Mouse (Mus musculus) stomach, embryonic 15.5 days (tissue): Measurements from ENCODE around the gene Nisch. TPM values are rescaled to one million over a fixed set of nuclear protein-coding genes. Genes with fewer than 3 reads are reported as not detected.
A peak's percentile ranks its signal among the peaks of the same experiment; 100 is the strongest.

Source experiments
- ATAC-seq: fragments of 200-750 bp; cut with Nextera tagmentation; 2 replicates; pipeline ENCODE4 v1.8.0; 2017; ENCODE audit warnings: low read depth, moderate number of reproducible peaks, moderate TSS enrichment; ENCODE audit not compliant: insufficient read depth, low FRiP score
- H3K27ac ChIP-seq: fragments of 300-500 bp; sonication (generic); 2 replicates; pipeline ENCODE4 v1.5.1; 2015; ENCODE audit warnings: mild to moderate bottlenecking, inconsistent platforms
- H3K27me3 ChIP-seq: fragments of 300-500 bp; sonication (generic); replicated peaks from 2 replicates; pipeline ENCODE4 v1.6.1; 2015; ENCODE audit warnings: inconsistent platforms
- H3K36me3 ChIP-seq: fragments of 300-500 bp; sonication (generic); 2 replicates; pipeline ENCODE4 v1.6.1; 2015; ENCODE audit warnings: inconsistent platforms
- H3K4me1 ChIP-seq: fragments of 300-500 bp; sonication (generic); 2 replicates; pipeline ENCODE4 v1.6.1; 2015; ENCODE audit warnings: inconsistent platforms
- H3K4me2 ChIP-seq: fragments of 300-500 bp; sonication (generic); 2 replicates; pipeline ENCODE4 v1.6.1; 2015; ENCODE audit warnings: mild to moderate bottlenecking, inconsistent platforms
- H3K4me3 ChIP-seq: fragments of 300-500 bp; sonication (generic); replicated peaks from 2 replicates; pipeline ENCODE4 v1.5.1; 2015; ENCODE audit warnings: inconsistent platforms
- H3K9ac ChIP-seq: fragments of 300-500 bp; sonication (generic); 2 replicates; pipeline ENCODE4 v1.6.1; 2015; ENCODE audit warnings: inconsistent platforms
- H3K9me3 ChIP-seq: fragments of 300-500 bp; sonication (generic); 2 replicates; pipeline ENCODE4 v1.6.1; 2016; ENCODE audit warnings: inconsistent platforms
- WGBS: fragments of 180-500 bp; shearing (Covaris S2); methylation state at CpG from one replicate; pipeline ENCODE4 v1.1.7; 2015; 5-methylcytosine and 5-hydroxymethylcytosine counted together
- polyA plus RNA-seq: library from polyadenylated mRNA; unstranded; fragments of >200 nt; fragmentation: Nextera tagmentation; extraction: Ambion mirVana; gene quantifications from 2 replicates; pipeline ENCODE4 v1.2.1, GENCODE M21; 2015

Nisch gene
- polyA plus RNA-seq = 319 and 363 TPM in 2 replicates

GRCm38 (mm10) chr14:31216846-31217245 is at the start of gene Nisch:
Gene Nisch, minus strand, starts transcription at chr14:31216946.
- Histone ChIP-seq H3K9me3 (no peaks in the 10 kb centered on the region), H3K27ac (no peak within 1 kb of the TSS), H3K4me3 (no peak within 1 kb of the TSS), H3K4me1 (0 out of 2 replicates have a peak, but pooled peaks cover 9% of the 10 kb centered on the region), H3K9ac (no peak within 1 kb of the TSS), H3K27me3 (no peaks in the 10 kb centered on the region), H3K4me2 (peak within 1 kb of the TSS; percentile 32), H3K36me3 (no peaks in the 10 kb centered on the region)
- ATAC-seq = no peak
- 71% methylated on average over 2 of the region's 2 CpGs for WGBS

- no peaks in the 10 kb centered on the region for H3K4me1 ChIP-seq
- no peak overlapping the region for H3K9ac ChIP-seq
- H3K36me3 ChIP-seq = peaks cover 54% of the 10 kb centered on the region
- no peak overlapping the region for H3K27ac ChIP-seq
- no peak overlapping the region for H3K4me2 ChIP-seq
- H3K27me3 ChIP-seq = no peaks in the 10 kb centered on the region
- peak; percentile 32; the same call in 1 of the 2 replicates for ATAC-seq
- no peaks in the 10 kb centered on the region for H3K9me3 ChIP-seq
- H3K4me3 ChIP-seq = no peak overlapping the region
- WGBS = 88% methylated on average over 9 of the region's 9 CpGs
These were observed 44.2 kb upstream of the Nisch start for GRCm38 (mm10) chr14:31260932-31261331.

GRCm38 (mm10) chr14:31260374-31260773 is 43.6 kb upstream of the Nisch start:
- no peaks in the 10 kb centered on the region for H3K4me1 ChIP-seq
- H3K9me3 ChIP-seq = no peaks in the 10 kb centered on the region
- 94% methylated on average over 4 of the region's 4 CpGs for WGBS
- H3K4me3 ChIP-seq = no peak overlapping the region
- no peaks in the 10 kb centered on the region for H3K27me3 ChIP-seq
- H3K9ac ChIP-seq = no peak overlapping the region
- ATAC-seq = peak; percentile 81
- H3K36me3 ChIP-seq = peaks cover 59% of the 10 kb centered on the region
- H3K27ac ChIP-seq = no peak overlapping the region
- H3K4me2 ChIP-seq = no peak overlapping the region

GRCm38 (mm10) chr14:31258476-31259050 is 41.8 kb upstream of the Nisch start:
- Histone ChIP-seq H3K27ac (no peak overlapping the region), H3K4me1 (no peaks in the 10 kb centered on the region), H3K9me3 (no peaks in the 10 kb centered on the region), H3K27me3 (no peaks in the 10 kb centered on the region), H3K4me3 (no peak overlapping the region), H3K9ac (no peak overlapping the region), H3K4me2 (no peak overlapping the region), H3K36me3 (peaks cover 77% of the 10 kb centered on the region)
- WGBS = 92% methylated on average over 14 of the region's 14 CpGs
- no peak for ATAC-seq

- Histone ChIP-seq H3K4me1 (peaks cover 10% of the 10 kb centered on the region), H3K9ac (peak overlapping the region; percentile 99), H3K4me2 (peak overlapping the region; percentile 78), H3K9me3 (no peaks in the 10 kb centered on the region), H3K36me3 (peaks cover 43% of the 10 kb centered on the region), H3K27ac (no peak overlapping the region), H3K27me3 (no peaks in the 10 kb centered on the region), H3K4me3 (peak overlapping the region; percentile 100)
- 79% methylated on average over 5 of the region's 5 CpGs for WGBS
- ATAC-seq = no peak
These were observed 35.3 kb upstream of the Nisch start for GRCm38 (mm10) chr14:31252091-31252490.

GRCm38 (mm10) chr14:31251626-31252025 is 34.9 kb upstream of the Nisch start:
- Histone ChIP-seq H3K4me3 (peak overlapping the region; percentile 100), H3K4me2 (peak overlapping the region; percentile 78), H3K4me1 (peaks cover 10% of the 10 kb centered on the region), H3K27me3 (no peaks in the 10 kb centered on the region), H3K27ac (peak overlapping the region; percentile 77), H3K36me3 (peaks cover 39% of the 10 kb centered on the region), H3K9me3 (no peaks in the 10 kb centered on the region), H3K9ac (peak overlapping the region; percentile 99)
- under 1% methylated on average over 18 of the region's 18 CpGs for WGBS
- ATAC-seq = no peak; the same call in 1 of the 2 replicates

GRCm38 (mm10) chr14:31251084-31251604 is 34.4 kb upstream of the Nisch start, which contains the start of the genes Phf7 and Bap1:
Gene Phf7, minus strand, starts transcription at chr14:31251317.
Gene Bap1, plus strand, starts transcription at chr14:31251450.
- peaks cover 10% of the 10 kb centered on the region for H3K4me1 ChIP-seq
- H3K9ac ChIP-seq = peak within 1 kb of the TSS; percentile 99
- H3K9me3 ChIP-seq = no peaks in the 10 kb centered on the region
- H3K36me3 ChIP-seq = peaks cover 34% of the 10 kb centered on the region
- peak; percentile 91 for ATAC-seq
- H3K4me2 ChIP-seq = peak within 1 kb of the TSS; percentile 78
- peak within 1 kb of the TSS; percentile 100 for H3K4me3 ChIP-seq
- H3K27ac ChIP-seq = peak within 1 kb of the TSS; percentile 94
- WGBS = under 1% methylated on average over 75 of the region's 75 CpGs
- no peaks in the 10 kb centered on the region for H3K27me3 ChIP-seq

- H3K27ac ChIP-seq = peak overlapping the region; percentile 94
- H3K4me3 ChIP-seq = peak overlapping the region; percentile 100
- WGBS = 16% methylated on average over 38 of the region's 38 CpGs
- H3K27me3 ChIP-seq = no peaks in the 10 kb centered on the region
- no peaks in the 10 kb centered on the region for H3K9me3 ChIP-seq
- peaks cover 10% of the 10 kb centered on the region for H3K4me1 ChIP-seq
- H3K36me3 ChIP-seq = peaks cover 27% of the 10 kb centered on the region
- peak overlapping the region; percentile 69 for H3K9ac ChIP-seq
- H3K4me2 ChIP-seq = peak overlapping the region; percentile 67
- ATAC-seq = peak; percentile 83
These were observed 33.7 kb upstream of the Nisch start for GRCm38 (mm10) chr14:31250222-31251083.

GRCm38 (mm10) chr14:31248396-31248795 is 31.6 kb upstream of the Nisch start:
- Histone ChIP-seq H3K27me3 (no peaks in the 10 kb centered on the region), H3K9ac (no peak overlapping the region), H3K36me3 (peaks cover 7% of the 10 kb centered on the region; the same call in 1 of the 2 replicates), H3K27ac (no peak overlapping the region), H3K9me3 (no peaks in the 10 kb centered on the region), H3K4me3 (no peak overlapping the region), H3K4me2 (no peak overlapping the region), H3K4me1 (peaks cover 10% of the 10 kb centered on the region)
- WGBS = 86% methylated on average over 6 of the region's 6 CpGs
- no peak for ATAC-seq

- 76% methylated on average over 1 of the region's 1 CpGs for WGBS
These were observed 29.2 kb upstream of the Nisch start for GRCm38 (mm10) chr14:31245946-31246345.

GRCm38 (mm10) chr14:31244777-31245176 is 28.0 kb upstream of the Nisch start:
- no peak overlapping the region for H3K27ac ChIP-seq
- no peak overlapping the region for H3K4me3 ChIP-seq
- no peak overlapping the region for H3K9ac ChIP-seq
- no peak overlapping the region for H3K4me2 ChIP-seq
- H3K27me3 ChIP-seq = no peaks in the 10 kb centered on the region
- H3K36me3 ChIP-seq = no peaks in the 10 kb centered on the region
- no peaks in the 10 kb centered on the region for H3K9me3 ChIP-seq
- ATAC-seq = no peak
- H3K4me1 ChIP-seq = no peaks in the 10 kb centered on the region
- WGBS = 78% methylated on average over 1 of the region's 1 CpGs

More at GRCm38 (mm10) chr14:31245946-31246345, 29.2 kb upstream of the Nisch start:
- Histone ChIP-seq H3K27me3 (no peaks in the 10 kb centered on the region), H3K27ac (no peak overlapping the region), H3K4me2 (no peak overlapping the region), H3K36me3 (no peaks in the 10 kb centered on the region), H3K4me1 (no peaks in the 10 kb centered on the region), H3K9ac (no peak overlapping the region), H3K9me3 (no peaks in the 10 kb centered on the region), H3K4me3 (no peak overlapping the region)
- no peak for ATAC-seq

- Histone ChIP-seq H3K4me3 (no peak overlapping the region), H3K27ac (no peak overlapping the region), H3K36me3 (no peaks in the 10 kb centered on the region), H3K9ac (no peak overlapping the region), H3K4me2 (no peak overlapping the region), H3K27me3 (no peaks in the 10 kb centered on the region), H3K9me3 (no peaks in the 10 kb centered on the region), H3K4me1 (no peaks in the 10 kb centered on the region)
- 60% methylated on average over 3 of the region's 3 CpGs for WGBS
- ATAC-seq = no peak
These were observed 23.8 kb upstream of the Nisch start for GRCm38 (mm10) chr14:31240528-31240927.
